Mouse (Mus musculus) lung, adult 2 months (tissue): ENCODE measurements around the gene Btg2.

Experiments
- CTCF ChIP-seq: fragments of 200-500 bp; IDR thresholded peaks from 2 replicates; pipeline ENCODE4 v1.5.1; 2011; ENCODE audit warnings: mild to moderate bottlenecking, low read length, control low read depth; ENCODE audit not compliant: insufficient read depth
- POLR2A ChIP-seq: fragments of 200-500 bp; IDR thresholded peaks from 2 replicates; pipeline ENCODE4 v1.6.1; 2011; ENCODE audit warnings: low read depth, mild to moderate bottlenecking, control low read depth, low read length, borderline replicate concordance; ENCODE audit errors: extremely low read depth

DNA sequence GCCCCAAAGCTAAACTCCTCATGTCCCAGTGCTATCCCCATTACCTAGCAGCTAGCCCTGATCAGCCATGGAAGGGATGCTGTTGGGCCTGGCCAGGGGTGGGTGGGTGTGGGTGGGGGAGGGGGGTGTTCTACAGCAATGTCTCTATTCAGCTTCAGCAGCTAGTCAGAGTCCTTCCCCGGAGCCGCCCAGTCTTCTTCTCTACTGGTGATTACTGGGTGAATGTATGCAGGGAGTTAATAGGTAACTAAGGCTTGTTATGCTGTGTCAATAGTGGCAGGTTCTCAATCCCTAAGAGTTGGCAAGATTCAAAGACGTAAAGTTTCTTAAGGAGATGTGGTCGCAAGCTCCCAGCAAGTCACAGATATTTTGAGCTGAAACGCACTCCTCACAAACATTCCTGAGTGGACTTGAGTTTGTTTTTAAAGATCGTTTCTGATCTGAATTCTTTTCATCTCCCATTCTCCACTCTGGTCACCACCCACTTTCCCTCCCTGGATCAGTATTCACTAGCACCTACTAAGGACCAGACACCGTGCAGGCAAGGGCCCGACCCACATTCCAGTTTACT, 8.7 kb downstream of the Btg2 start:
- no peak for TF ChIP-seq POLR2A
- no peak for TF ChIP-seq CTCF
